Mouse (Mus musculus): ENCODE measurements at regions not wholly inside any gene's neighbourhood (a gene's known extent, or its start where the extent isn't known, plus 50 kb on each side); places are given as distances from the start of the nearest gene placed in this dataset.
A peak's percentile ranks its signal among the peaks of the same experiment; 100 is the strongest.

DNA sequence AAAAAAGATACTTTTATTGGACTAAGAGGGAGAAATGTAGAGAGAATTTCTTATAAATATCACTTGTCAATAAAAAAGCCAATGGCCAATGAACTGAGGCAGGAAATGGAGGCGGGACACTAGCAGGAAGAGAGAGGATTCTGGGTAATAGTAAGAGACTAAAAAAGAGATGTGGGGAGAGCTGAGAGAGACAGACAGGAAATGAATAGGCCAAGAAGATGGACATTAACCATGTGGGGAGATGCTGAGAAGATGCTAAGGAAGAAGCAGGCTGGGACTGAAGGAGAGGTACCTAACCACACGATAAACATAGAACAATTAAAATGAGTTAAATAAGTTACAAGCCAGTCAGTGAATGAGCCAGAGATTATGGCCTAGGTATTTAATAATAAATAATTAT, 181.0 kb upstream of the Nfe2l3 start:
- ATAC-seq: no peak

DNA sequence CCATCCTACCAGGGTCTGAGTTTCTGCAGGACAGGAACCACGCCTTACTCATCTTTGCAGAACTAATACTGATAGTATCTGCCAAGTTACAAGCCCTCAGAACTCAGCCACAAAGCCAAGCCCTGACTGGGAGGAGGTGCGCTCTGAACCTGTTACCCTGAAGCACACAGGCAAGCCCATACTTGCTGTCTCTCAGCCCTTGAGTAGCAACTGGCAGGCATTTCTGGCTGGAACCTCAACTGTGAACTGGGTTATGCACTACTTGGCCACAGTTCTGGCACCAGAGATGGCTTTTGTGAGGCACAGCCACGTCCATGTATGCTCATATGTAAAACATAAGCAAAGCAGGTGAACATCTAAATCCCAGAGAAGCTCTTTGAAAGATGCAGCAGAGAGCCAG, 179.7 kb upstream of the Nfe2l3 start:
- ATAC-seq: no peak

DNA sequence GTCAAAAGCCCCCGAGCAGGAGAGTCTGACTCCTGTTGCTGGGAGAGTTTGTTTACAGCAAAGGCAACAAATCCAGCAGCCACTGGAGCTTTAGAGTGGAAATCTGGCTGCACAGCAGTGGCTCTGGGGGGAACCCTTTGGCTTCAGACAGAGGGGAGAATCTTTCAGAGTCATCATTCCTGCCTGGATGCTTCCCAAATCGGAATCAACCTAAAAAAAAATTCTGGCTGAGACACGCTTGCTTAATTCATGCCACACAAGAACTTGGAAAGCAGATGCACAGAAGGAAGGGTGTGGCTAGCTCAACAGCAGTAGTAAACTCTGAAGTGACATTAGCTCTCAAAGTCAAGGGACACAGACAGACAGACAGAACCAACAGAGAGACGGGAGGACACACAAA, 175.8 kb upstream of the Nfe2l3 start:
- no peak for ATAC-seq

DNA sequence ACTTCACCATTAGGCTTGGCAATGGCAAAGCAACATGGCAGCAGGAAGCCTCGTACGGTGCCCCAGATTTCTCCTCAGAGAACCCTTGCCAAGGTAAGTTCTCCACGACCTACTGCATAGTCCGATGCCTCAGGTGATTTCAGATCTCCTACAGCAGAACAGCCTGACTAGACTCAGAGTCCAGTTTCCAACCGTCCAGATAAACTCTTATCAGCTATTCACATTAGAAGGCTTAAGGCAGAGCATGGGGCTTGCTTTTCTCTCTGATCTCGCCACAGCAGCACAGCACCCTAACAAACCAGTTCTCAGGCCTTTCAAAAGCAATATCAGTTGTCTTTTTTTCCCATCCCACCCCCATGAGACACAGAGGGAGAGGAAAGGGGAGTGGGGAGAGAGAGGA, 174.9 kb upstream of the Nfe2l3 start:
- ATAC-seq: no peak

DNA sequence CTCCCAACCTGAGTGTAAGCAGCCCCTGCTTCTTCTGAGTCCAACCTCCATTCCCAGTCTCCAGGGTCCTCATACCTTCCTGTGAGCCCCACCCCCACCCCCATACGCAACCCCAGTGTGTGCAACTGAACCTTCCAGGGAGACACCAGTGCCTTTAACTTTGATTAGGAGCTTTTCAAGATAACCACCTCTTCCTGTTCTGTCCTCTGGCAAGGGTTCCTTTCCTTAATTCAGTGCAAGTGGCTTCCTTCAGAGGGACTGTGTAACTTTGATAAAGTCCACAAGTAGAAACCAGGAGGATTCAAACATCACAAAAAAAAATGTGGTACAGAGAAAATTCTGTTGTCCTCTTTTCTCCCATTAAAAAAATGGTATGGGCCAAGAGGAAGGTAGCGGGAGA, 174.2 kb upstream of the Nfe2l3 start:
- no peak for ATAC-seq

DNA sequence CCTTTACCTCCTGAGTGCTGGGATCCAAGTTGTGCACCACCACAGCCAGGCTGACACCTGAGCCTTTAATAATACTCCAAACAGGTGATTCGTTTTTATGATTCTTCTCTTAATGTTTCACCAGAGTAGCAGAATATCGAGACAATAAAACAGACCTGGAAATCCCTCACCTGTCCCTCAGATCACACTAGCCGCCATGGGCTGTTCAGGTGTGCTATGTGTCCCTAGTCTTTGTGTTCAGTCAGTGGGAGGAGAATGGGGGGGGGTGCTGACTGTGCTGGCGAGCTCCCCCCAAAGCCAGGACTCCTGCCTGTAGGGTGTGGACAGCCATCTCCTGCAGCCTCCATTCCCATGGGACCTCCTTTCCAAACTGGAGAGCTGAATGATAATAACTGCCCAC, 168.9 kb upstream of the Nfe2l3 start:
- ATAC-seq: no peak

DNA sequence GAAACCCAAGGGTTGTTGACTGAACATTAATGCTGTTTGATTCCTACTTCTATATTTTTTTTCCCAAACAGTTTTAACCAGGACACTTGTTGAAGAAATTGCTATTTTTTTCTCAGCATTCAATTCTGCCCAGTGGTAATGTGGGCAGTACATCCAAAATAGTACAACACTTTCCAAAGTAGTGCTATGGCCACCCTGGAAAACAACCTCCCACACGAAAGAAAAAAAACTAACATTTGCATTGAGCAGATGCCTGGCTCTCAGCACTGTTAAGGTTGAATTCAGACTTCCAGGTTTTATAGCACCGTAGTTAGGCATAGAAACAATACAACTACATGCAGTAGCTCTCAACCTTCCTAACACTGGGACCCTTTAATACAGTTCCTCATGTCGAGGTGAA, 167.1 kb upstream of the Nfe2l3 start:
- no peak for ATAC-seq

DNA sequence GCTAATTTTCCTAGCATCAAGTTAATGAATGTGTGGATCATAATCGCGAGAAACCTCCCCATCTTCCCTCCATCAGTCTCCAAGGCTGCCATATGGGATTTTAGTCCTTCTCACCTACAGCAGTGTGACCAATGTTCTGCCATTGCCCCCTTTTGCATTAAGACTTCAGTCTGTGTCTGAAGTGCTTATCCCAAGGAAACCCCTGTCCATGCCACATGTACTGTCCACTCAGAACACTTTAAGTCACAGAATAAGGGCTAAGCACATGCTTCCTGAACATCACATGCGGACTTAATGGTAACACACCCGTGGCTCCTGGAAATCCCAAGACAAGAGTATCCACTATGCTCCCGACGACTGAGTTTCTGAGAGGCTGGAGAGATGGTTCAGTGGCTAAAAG, 165.7 kb upstream of the Nfe2l3 start:
- ATAC-seq: no peak

DNA sequence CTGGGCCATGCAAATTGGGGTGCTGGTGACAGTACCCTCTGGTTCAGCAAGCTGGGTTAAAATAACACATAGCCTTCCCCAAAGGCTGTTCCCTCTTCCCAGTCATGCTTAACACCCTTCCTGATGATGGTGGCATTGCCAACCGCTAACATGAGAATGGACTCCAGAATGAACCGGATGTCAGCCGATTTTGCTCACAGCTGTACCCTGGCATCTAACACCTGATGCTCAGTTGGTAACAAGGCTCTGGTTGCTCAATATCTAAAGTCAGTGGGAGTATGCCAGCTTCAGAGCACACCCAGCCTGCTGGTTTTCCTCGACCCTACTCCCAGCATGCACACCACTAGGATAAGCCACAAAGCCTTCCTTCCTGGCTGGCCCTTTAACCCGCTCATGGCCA, 164.6 kb upstream of the Nfe2l3 start:
- no peak for ATAC-seq

DNA sequence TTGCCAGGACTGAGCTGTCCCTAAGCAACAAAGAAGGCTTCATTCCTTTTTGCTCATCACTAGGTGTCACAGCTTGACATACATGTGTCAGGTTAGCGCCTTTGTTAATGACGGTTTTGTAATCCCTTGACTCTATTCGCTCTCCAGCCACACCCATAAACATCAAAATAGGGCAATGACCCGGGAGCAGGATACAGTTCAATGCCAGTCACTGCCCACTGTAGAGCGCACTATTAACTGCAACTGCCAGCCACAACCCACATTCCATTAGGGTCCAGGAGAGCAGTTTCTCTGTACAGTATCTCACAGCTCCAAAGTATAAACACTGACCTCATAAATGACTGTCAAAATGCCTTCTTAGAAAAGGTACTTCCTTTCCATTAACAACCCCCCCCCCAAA, 163.5 kb upstream of the Nfe2l3 start:
- ATAC-seq: no peak

DNA sequence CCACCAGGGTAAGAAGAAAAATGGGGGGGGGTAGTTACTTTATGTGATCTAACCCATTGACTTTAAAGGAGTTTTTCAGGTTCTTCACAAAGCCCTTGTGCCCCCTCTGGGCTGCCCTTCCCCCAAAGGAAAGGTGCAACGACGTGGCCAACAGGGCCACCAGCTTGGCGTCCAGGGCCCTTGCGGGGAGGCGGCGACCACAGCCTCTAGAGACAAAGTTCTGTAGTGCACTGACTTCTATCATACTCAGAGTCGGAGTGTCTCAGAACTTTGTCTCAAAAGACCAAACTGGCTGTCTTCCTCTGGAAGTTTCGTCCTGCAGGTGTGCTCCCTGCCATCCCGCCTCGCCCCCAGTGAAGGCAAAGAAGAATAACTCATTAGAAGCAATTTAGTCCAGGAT, 162.9 kb upstream of the Nfe2l3 start:
- ATAC-seq: no peak

DNA sequence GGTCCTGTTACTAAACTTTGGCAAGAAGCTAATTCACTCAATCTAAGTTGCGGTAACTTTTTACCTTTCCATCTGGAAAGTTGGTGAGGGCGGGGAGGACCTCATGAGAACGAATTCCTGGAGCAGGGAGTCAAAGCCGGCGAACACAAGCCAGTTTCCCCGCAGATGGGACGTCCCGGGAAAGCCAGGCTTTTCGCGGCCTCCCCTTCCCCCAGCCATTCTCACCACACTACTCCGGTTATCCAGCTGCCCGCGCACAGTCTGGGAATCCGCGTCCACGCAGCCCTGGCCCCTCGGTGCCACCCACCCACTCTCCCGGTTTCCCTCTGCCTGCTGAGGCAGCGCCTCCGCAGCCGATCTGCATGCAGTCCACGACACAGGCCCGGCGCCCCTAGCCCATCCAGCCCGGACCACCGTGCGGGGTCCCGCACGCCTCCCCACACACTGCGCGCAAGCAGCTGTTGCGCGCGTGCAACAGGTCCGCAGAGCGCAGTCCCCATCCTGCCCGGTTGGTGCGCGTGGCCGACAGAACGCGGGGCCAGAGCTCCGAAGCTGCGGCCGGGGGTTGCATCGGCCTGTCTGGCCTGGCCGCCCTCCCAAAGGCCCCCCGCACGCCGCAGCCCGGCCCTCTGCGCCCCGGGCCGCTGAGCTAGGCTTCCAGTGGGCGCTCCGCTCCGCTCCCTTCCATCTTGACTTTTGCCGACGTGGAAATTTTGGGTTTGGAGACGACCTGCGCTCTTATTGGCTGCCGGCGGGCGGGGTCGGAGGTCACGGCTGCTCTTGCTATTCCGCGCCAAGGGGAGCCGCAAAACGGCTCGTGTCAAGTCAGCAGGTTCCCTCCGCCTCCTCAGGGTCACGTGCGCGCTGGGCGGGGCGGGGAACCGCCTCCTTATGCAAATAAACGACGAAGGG, 162.0 kb upstream of the Nfe2l3 start:
- peak; percentile 86 for ATAC-seq

DNA sequence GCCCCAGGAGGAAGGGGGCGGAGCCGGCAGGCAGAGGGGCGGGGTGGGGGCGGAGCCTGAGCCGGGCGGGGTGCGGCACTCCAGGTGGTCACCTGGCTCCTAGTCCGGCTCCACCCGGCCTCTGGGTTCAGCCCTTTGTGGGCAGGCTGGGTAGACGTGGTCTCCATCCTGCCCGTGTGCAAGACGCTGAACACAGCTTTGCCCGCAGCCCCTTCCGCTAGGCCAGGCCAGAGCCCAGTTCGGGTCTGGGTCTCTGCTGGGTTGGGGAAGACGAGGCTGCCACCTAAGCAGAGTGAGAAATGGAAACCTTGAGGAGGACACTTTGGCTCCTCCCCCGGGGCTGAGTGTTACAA, 161.4 kb upstream of the Nfe2l3 start:
- no peak for ATAC-seq

DNA sequence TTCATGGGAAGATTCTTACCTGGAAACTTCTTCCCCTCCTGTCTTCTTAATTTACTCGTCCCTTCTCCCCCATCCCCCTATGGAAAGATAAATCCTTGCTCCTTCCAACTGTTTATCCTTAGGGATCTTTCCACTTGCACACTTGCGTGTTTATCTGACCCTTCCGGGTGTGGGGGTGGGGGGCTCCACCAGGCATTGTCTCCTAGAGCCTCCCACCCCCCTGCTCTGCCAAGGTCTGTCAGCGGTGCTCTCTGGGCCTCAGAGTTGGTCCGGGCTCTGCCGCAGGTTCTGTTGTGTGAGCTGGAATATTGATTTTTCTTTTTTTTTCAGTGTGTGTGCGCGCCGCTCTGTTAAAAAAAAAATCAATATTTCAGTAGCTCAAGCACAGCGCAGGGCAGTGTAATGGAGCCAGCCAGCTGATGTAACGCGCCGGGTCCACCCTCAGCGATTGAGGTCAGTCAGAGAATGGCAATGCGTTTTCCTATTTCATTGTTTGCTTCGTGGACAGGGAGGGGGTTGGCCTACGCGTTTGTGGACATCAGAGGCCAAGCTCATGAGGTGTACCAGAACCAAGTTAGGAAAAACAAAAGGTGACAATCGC, 160.2 kb upstream of the Nfe2l3 start:
- ATAC-seq: no peak

DNA sequence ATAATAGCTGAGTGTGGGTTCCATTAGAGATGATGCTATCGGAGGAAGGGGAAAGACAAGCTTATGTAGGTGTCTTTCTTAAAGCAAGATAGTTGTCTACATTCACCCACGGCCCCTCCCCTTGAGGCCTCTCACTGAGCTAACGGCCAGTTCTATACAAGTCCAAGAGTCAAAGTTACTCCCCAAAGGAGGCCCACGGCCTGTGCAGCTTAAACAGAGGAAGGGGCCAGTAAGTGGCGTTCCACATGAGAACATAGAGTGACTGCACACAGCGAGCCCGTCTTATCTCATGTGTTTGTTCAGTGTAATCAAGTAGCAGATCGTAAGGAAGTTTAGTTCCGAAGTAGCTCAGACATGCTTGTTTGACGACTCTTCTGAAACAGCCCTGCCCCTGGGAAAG, 153.0 kb upstream of the Nfe2l3 start:
- no peak for ATAC-seq

DNA sequence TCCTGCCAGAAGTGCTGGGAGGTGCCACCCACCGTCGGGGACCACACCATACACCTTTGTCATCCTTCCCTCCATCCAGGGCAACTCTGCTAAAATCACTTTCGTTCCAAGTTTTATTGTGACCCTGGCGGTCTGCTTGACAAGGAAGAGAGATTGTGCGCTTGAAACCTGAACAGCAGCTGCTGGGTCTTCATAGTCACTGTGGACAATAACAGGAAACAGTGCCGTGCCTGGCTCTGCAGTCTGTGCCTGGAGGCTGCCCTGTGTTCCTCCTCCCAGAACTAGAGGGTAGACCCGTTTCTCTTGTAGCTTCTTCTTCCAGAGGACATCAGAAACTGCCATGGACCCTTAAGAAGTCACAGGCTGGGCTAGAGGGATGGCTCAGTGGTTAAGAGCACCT, 152.2 kb upstream of the Nfe2l3 start:
- ATAC-seq: no peak

DNA sequence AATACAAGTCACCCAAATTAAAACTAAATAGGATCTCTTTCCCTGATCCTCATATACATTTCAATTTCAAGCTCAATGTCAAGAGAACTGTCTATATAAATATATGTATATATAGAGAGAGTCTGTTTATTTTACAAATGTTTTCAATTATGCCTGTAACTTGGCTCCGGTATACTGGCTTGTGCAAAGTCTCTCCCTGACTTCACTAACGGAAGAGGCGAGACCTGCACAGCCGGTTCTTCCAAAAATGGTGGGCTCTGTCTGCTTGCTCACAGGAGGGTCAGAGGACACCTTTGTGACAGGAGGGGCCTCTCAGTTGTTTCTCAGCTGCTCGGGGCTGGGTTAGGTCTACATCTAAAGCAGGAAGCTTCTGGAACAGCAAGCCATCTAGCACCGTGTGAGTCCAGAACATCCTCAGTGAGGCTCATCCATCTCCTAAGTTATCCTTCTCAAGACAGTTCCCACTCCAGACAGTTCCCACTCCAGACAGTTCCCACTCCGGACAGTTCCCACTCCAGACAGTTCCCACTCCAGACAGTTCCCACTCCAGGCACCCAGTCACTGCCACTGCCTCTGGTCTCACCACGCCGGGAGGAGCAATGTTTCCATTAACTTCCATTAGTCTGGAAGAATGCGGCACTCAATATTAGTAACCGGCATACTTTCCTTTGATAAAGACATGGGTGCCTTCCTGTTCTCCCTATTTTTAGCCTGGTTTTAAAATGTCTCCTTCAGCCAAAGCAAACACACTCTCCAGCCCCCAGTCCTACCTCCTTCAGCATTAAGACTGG, 148.4 kb upstream of the Nfe2l3 start:
- no peak for ATAC-seq

DNA sequence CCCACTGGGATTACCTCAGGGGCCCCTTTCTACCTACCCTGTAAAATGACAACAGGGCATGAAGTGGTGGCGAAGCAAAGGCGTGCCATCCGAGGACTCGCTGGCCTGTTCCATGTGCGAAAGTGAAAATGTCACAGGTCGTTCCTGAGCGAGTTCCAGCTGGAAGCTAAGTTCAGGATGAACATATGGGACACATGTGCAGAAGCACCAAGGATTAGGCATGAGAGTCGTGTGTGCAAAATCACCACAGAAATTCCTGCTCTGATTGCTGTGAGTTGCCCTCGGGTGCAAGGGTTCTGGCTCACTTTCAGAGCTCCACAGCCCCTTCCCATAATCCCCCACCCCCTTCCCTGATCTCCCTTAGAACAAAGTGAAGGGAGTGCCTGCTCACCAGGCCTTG, 147.6 kb upstream of the Nfe2l3 start:
- ATAC-seq: no peak

DNA sequence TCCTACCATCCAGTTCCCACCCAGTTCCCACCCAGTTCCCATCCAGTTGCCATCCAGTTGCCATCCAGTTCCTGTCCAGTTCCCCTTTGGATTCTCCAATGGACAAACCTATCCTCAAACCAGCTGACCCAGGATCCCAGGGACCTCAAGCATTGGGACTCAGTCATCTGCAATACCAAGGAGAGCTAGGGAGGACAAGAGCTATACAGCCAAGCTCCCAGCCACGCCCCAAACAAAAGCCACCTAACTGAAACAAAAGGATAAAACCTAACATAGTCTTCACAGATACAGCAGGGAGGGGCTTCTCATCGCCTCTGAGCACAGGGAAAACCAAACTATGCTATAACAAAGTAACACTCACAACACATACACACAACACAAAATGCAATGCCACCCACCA, 145.6 kb upstream of the Nfe2l3 start:
- no peak for ATAC-seq

DNA sequence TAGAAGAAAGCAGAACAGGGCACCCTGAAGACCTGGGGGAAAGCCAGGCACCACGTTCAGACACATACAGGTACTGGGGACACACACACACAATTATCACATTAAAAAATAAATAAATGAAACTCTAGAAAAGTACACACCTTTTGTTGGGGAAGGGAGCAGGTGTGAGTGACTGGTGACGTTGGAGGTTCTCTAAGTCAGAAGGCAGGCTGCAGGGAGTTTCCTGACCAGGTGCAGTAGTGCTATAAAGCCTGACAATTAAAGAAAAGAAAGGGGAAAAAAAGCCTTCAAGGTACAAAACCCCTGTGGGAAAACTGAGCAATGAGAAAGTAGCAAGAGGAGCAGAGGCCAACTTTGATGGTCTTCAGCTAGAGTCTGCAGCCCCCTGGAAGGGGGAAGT, 145.1 kb upstream of the Nfe2l3 start:
- ATAC-seq: peak; percentile 62

DNA sequence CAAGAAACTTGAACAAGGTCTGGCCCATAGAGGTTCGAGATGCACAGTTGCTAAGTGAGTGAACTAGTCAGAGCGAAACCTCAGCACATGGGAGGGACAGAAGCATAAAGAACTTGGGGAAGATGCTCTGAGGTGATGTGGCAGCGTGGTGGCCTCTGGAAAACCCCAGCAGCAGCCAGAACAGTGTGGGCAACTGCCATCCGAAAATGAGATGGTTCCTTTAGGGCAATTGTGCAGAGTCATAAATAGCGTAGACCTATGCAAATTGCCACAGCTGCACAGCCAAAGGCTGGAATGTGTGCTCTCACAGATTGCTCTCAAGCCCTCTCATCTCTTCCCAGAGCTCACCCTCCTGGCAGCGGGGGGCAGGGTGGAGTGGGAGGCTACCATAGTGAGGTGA, 144.7 kb upstream of the Nfe2l3 start:
- ATAC-seq: peak; percentile 82

DNA sequence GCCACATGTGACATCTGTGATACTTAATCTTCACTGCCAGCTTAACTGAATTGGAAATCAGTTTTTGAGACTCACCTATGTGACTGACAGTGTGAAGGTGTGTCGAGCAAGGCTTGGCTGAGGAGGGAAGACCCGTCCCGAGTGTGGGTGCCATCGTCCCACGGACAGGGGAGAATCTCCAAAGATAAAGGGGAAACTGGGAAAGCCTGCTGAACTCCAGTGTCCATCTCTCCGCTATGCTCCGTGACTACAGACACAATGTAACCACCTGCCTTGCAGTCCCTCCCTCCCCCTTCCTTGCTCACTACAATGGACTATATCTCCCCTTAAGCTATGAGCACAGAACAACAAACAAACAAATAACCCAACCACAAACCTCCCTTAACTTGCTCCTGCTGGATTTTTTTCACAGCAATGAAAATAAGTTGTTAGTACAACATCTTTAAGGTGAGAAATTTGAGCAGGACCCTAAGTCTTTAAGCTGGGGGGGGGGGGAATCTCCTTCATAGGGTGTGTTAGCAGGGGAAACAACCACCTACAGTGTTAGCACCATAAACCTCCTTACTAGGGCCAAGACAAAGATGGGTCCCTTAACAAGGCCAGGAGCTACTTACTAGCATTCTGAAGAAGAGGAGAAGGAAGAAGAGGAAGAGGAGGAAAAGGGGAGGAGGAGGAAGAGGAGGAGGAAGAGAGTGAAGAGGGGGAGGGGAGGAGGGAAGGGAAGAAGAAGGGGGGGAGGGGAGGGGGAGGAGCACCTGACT, 144.0 kb upstream of the Nfe2l3 start:
- ATAC-seq: no peak

DNA sequence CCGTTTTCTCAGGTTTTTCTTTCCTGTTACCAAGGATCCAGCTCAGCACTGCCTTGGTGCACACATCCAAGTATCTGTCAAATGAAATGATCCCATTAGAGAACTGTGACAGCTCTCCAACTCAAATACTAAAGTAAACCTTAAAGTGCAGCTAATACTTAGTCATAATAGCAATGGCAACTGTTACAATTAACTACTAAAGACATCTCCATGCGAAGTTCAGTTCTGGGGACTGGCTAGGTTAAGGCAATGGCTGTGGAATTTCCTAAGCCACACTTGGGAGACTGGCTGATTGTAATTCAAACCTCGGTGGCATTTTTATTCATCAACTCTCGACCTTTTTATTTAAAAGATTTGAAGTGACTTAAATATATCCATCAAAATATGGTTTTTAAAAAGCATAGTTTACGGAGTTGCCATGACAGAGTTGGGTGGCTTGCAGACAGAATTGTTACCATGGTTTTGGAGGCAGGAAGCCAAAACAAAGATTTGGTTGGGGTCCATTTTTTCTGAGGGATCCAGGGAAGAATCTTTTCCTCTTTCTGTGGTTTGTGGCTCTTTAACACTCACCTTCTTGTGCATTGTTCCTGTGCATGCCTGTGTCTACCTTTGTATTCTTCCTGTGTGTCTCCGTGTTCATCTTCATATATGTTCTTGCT, 143.3 kb upstream of the Nfe2l3 start:
- ATAC-seq: no peak
